ENCODE assay signal across 9 mouse cellular contexts in the genomic region with DNA sequence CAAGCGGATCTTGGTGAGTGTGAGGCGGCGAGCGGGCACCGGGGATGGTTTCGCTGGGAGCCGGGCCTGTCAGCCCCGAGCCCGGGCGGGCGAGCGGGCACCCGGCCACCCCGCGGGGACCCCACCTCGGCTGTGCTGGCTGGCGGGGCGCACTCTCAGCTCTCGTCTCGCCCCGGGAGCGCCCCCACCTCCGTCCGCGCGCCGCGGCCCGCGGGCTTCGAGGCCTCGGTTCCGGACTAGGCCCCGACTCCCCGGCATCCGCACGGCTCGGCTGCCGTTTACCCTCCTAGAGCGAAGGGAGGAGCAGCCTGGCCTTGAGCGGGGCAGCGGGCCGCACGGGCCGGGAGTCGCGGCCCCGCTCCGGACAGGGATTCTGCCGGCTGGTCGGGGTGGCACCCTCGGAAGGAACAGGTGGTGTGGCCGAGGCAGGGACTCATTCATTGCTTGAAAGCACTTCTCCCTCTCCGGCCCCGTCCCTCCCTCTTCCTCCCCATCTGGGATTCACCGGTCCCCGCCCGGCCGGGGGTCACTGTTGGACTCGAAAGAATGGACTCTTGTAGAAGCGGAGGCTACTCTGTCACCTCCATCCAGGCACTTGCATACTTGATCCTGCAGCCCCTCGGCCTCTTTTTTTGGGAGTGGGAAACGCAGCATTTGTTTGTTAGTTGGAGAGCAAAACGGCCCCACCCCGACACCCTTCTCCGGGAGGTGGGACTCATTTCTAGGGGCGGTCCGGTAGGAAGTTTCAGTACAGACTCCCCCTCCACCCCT. TPM values are rescaled to one million over a fixed set of nuclear protein-coding genes. Genes with fewer than 3 reads are reported as not detected.
DNase-seq lines count a peak whose midpoint lies in the region; ATAC-seq and TF ChIP-seq lines count a peak whose summit lies in the region.
"Had no signal": no experiment of that assay in that cellular context is flagged by ENCODE, and none has a peak within 500 bp of the region (broad histone marks: within the 10 kb centered on the region; RNA-seq: fewer than 3 reads in every experiment).

No protein-coding gene starts in this region.

- TF ChIP-seq CTCF in MEL (IDR thresholded peaks at IDR 0.05 in 2 of 3, conservative IDR thresholded peaks at IDR 0.05 in 1 of 3; ENCODE audit: control insufficient read depth in 1 of 3, insufficient read depth in 1 of 3, low read depth in 2 of 3, low read length in 3 of 3, poor library complexity in 1 of 3, severe bottlenecking in 1 of 3), result no peak; a peak in 1 of 6 replicates
- no peak for TF ChIP-seq CTCF in brain, embryonic 14.5 days (IDR thresholded peaks at IDR 0.05; ENCODE audit: borderline replicate concordance, extremely low read depth, insufficient read depth, insufficient read length)

- H3K27me3 ChIP-seq in MEL (ENCODE audit: control insufficient read depth in 1 of 2, insufficient read depth in 2 of 2, low read length in 2 of 2), result no peaks in the 10 kb centered on the region
- no peaks in the 10 kb centered on the region for H3K27me3 ChIP-seq in forebrain, embryonic 13.5 days

- peak overlapping the region; percentile 97 for H3K9ac ChIP-seq in MEL (ENCODE audit: control insufficient read depth, low read depth, low read length, poor library complexity, severe bottlenecking)
- peak overlapping the region; percentile 98 for H3K9ac ChIP-seq in forebrain, embryonic 13.5 days

- peak overlapping the region; percentile 90 for H3K27ac ChIP-seq in MEL (ENCODE audit: control insufficient read depth, low read depth, low read length)
- H3K27ac ChIP-seq in forebrain, embryonic 13.5 days, result peak overlapping the region; percentile 91

- intact Hi-C loops in heart, postnatal 10 days (cut with DNase I), result no loop called here

- peak; percentile 68 for DNase-seq in MEL (ENCODE audit: low read depth, low spot score)
- DNase-seq in brain, embryonic 14.5 days (ENCODE audit: low read depth), result peak; percentile 49
- peak; percentile 62 to 71 for DNase-seq in heart, postnatal 10 days
- DNase-seq in layer of hippocampus, adult 18-20 months (ENCODE audit: low spot score in 2 of 2), result peak; percentile 16 to 28
- DNase-seq in lung, postnatal 14 days, result peak; percentile 51
- DNase-seq in retina, embryonic 14.5 days (ENCODE audit: low spot score), result peak; percentile 58
- peak; percentile 28 to 44 for DNase-seq in urinary bladder, postnatal 36 days (ENCODE audit: low spot score in 2 of 2)

- H3K36me3 ChIP-seq in MEL (ENCODE audit: control insufficient read depth in 1 of 2, insufficient read depth in 2 of 2, low read length in 2 of 2), result peaks cover 7 to 38% of the 10 kb centered on the region in 2 experiments
- H3K36me3 ChIP-seq in forebrain, embryonic 13.5 days (ENCODE audit: poor library complexity, severe bottlenecking), result no peaks in the 10 kb centered on the region

- TF ChIP-seq EP300 in MEL (IDR thresholded peaks at IDR 0.05; ENCODE audit: low read depth in 1 of 2, low read length in 2 of 2), result no peak

- peak overlapping the region; percentile 87 for H3K4me2 ChIP-seq in forebrain, embryonic 13.5 days

- TF ChIP-seq POLR2A in MEL (IDR thresholded peaks at IDR 0.05; ENCODE audit: control insufficient read depth in 1 of 2, insufficient read depth in 1 of 2, low read depth in 1 of 2, low read length in 2 of 2, poor library complexity in 1 of 2), result no peak; a peak in 1 of 4 replicates
- no peak for TF ChIP-seq POLR2A in brain, embryonic 14.5 days (IDR thresholded peaks at IDR 0.05; ENCODE audit: borderline replicate concordance, extremely low read depth, insufficient read depth, insufficient read length, poor library complexity, severe bottlenecking)

- no peak for TF ChIP-seq RAD21 in MEL (IDR thresholded peaks at IDR 0.05; ENCODE audit: low read depth, low read length)

- no peaks in the 10 kb centered on the region for H3K9me3 ChIP-seq in MEL (replicated peaks; ENCODE audit: insufficient read depth, low read length)
- H3K9me3 ChIP-seq in forebrain, embryonic 13.5 days (replicated peaks), result no peaks in the 10 kb centered on the region

- H3K4me1 ChIP-seq in MEL (ENCODE audit: control insufficient read depth in 1 of 2, insufficient read depth in 2 of 2, low read length in 2 of 2), result peaks cover 16 to 21% of the 10 kb centered on the region in 2 experiments
- peaks cover 33% of the 10 kb centered on the region for H3K4me1 ChIP-seq in forebrain, embryonic 13.5 days

- peak overlapping the region; percentile 74 to 88 for H3K4me3 ChIP-seq in MEL (ENCODE audit: control insufficient read depth in 1 of 2, insufficient read depth in 1 of 2, low read depth in 2 of 2, low read length in 2 of 2)
- H3K4me3 ChIP-seq in forebrain, embryonic 13.5 days, result peak overlapping the region; percentile 100

- WGBS in forebrain, embryonic 13.5 days, result 0% methylated on average over 60 of the region's 68 CpGs

- peak; percentile 72 for ATAC-seq in forebrain, embryonic 13.5 days

- H3K79me2 ChIP-seq in MEL (ENCODE audit: control insufficient read depth, insufficient read depth, low read length, poor library complexity), result peaks cover 58% of the 10 kb centered on the region

TF ChIP-seq in MEL, 35 proteins besides CTCF, POLR2A, EP300 and RAD21 (continues in another document):
- no peak for TF ChIP-seq ETS1 (IDR thresholded peaks at IDR 0.05; ENCODE audit: low read depth, low read length)
- TF ChIP-seq RCOR1 (IDR thresholded peaks at IDR 0.05; ENCODE audit: low read depth, low read length), result no peak
- no peak for TF ChIP-seq JUND (IDR thresholded peaks at IDR 0.05; ENCODE audit: low read depth, low read length)
- no peak for TF ChIP-seq USF1 (IDR thresholded peaks at IDR 0.05; ENCODE audit: low read depth, low read length)
- TF ChIP-seq POLR2AphosphoS5 (IDR thresholded peaks at IDR 0.05; ENCODE audit: borderline replicate concordance, low read depth, low read length), result no peak
- no peak for TF ChIP-seq TAL1 (IDR thresholded peaks at IDR 0.05; ENCODE audit: low read length)
- no peak for TF ChIP-seq NRF1 (IDR thresholded peaks at IDR 0.05; ENCODE audit: insufficient read depth, low read depth, low read length, poor library complexity, severe bottlenecking)
- TF ChIP-seq MEF2A (IDR thresholded peaks at IDR 0.05; ENCODE audit: extremely low read depth, insufficient replicate concordance, low read depth, low read length, poor library complexity, severe bottlenecking), result no peak
- no peak for TF ChIP-seq POLR2AphosphoS2 (IDR thresholded peaks at IDR 0.05; ENCODE audit: low read length)
- TF ChIP-seq GABPA (IDR thresholded peaks at IDR 0.05; ENCODE audit: low read depth, low read length), result no peak
- TF ChIP-seq UBTF (IDR thresholded peaks at IDR 0.05; ENCODE audit: borderline replicate concordance, insufficient read depth, low read depth, low read length), result 0 out of 2 replicates have a peak, but pooled peaks have one; percentile 36
- no peak for TF ChIP-seq MXI1 (IDR thresholded peaks at IDR 0.05; ENCODE audit: low read depth, low read length)
- no peak; the same call in 1 of the 2 replicates for TF ChIP-seq MYC (IDR thresholded peaks at IDR 0.05; ENCODE audit: low read depth, low read length)
- no peak for TF ChIP-seq HCFC1 (IDR thresholded peaks at IDR 0.05; ENCODE audit: low read depth, low read length)
- no peak; the same call in 1 of the 2 replicates for TF ChIP-seq SIN3A (IDR thresholded peaks at IDR 0.05; ENCODE audit: low read length)
- no peak for TF ChIP-seq GATA1 (IDR thresholded peaks at IDR 0.05; ENCODE audit: low read depth, low read length)
- TF ChIP-seq TBP (IDR thresholded peaks at IDR 0.05; ENCODE audit: low read depth, low read length), result peak; percentile 7; the same call in 1 of the 2 replicates
- no peak for TF ChIP-seq CHD2 (IDR thresholded peaks at IDR 0.05; ENCODE audit: low read length)
- no peak for TF ChIP-seq BHLHE40 (IDR thresholded peaks at IDR 0.05; ENCODE audit: borderline replicate concordance, low read depth, low read length)
- TF ChIP-seq ZNF384 (IDR thresholded peaks at IDR 0.05; ENCODE audit: low read depth, low read length), result no peak
- TF ChIP-seq E2F4 (IDR thresholded peaks at IDR 0.05; ENCODE audit: borderline replicate concordance, low read depth, low read length), result no peak
- TF ChIP-seq MYB (IDR thresholded peaks at IDR 0.05; ENCODE audit: low read depth, low read length), result no peak
- peak; percentile 37; the same call in 1 of the 2 replicates for TF ChIP-seq MAZ (IDR thresholded peaks at IDR 0.05; ENCODE audit: low read depth, low read length)
- TF ChIP-seq ZMIZ1 (IDR thresholded peaks at IDR 0.05; ENCODE audit: low read depth, low read length), result no peak
- no peak for TF ChIP-seq USF2 (IDR thresholded peaks at IDR 0.05; ENCODE audit: borderline replicate concordance in 1 of 2, insufficient read depth in 1 of 2, low read depth in 1 of 2, low read length in 2 of 2)
- TF ChIP-seq NELFE (IDR thresholded peaks at IDR 0.05; ENCODE audit: low read depth, low read length), result no peak
- TF ChIP-seq ZKSCAN1 (IDR thresholded peaks at IDR 0.05; ENCODE audit: low read depth, low read length), result no peak
- TF ChIP-seq MAFK (IDR thresholded peaks at IDR 0.05; ENCODE audit: borderline replicate concordance, low read depth, low read length), result no peak

RNA-seq across cellular contexts. Expression of gene Naa15, which starts 1.6 kb away (rescaled TPM):
- 36.6 and 43.4 TPM in 2 replicates for total RNA-seq in MEL (2012; rRNA removed)
- 100 to 1,000 TPM in 1 of 2 experiments, 10 to 100 TPM in 1; 61.6 to 558 TPM for polyA plus RNA-seq in MEL (2012; ENCODE audit: insufficient read depth in 1 of 2, insufficient read length in 2 of 2, low read depth in 1 of 2, low replicate concordance in 2 of 2, missing spikeins in 1 of 2)
- 25.0 and 31.7 TPM in 2 replicates for polyA plus RNA-seq in brain, embryonic 14.5 days (2012; rRNA removed)
- polyA plus RNA-seq in forebrain, embryonic 13.5 days (2015; fragmentation: Nextera tagmentation; extraction: Ambion mirVana), result 59.8 and 60.5 TPM in 2 replicates
- total RNA-seq in heart, postnatal 10 days (2021), result 10 to 100 TPM; 48.4 to 48.6 TPM
- 10 to 100 TPM; 50.9 to 60.0 TPM for total RNA-seq in layer of hippocampus, adult 18-20 months (2021)

RNA-seq across cellular contexts. Expression of gene Ndufc1, which starts 7.8 kb away (rescaled TPM):
- total RNA-seq in MEL (2012; rRNA removed), result 207 and 214 TPM in 2 replicates
- 100 to 1,000 TPM in 1 of 2 experiments, not detected in 1; 115 TPM for polyA plus RNA-seq in MEL (2012; ENCODE audit: insufficient read depth in 1 of 2, insufficient read length in 2 of 2, low read depth in 1 of 2, low replicate concordance in 2 of 2, missing spikeins in 1 of 2)
- polyA plus RNA-seq in brain, embryonic 14.5 days (2012; rRNA removed), result 349 and 402 TPM in 2 replicates
- 798 and 924 TPM in 2 replicates for polyA plus RNA-seq in forebrain, embryonic 13.5 days (2015; fragmentation: Nextera tagmentation; extraction: Ambion mirVana)
- 1,000 to 10,000 TPM; 1,294 to 1,362 TPM for total RNA-seq in heart, postnatal 10 days (2021)
- 100 to 1,000 TPM; 288 to 339 TPM for total RNA-seq in layer of hippocampus, adult 18-20 months (2021)

RNA-seq across cellular contexts. Expression of gene Mgarp, which starts 20.0 kb away (rescaled TPM):
- total RNA-seq in MEL (2012; rRNA removed), result 0.65 and 2.0 TPM in 2 replicates
- polyA plus RNA-seq in MEL (2012; ENCODE audit: insufficient read depth in 1 of 2, insufficient read length in 2 of 2, low read depth in 1 of 2, low replicate concordance in 2 of 2, missing spikeins in 1 of 2), result 1 to 10 TPM in 1 of 2 experiments, not detected in 1; 5.2 TPM
- 1.2 and 1.7 TPM in 2 replicates for polyA plus RNA-seq in brain, embryonic 14.5 days (2012; rRNA removed)
- 1.5 and 2.2 TPM in 2 replicates for polyA plus RNA-seq in forebrain, embryonic 13.5 days (2015; fragmentation: Nextera tagmentation; extraction: Ambion mirVana)
- total RNA-seq in heart, postnatal 10 days (2021), result under 1 TPM; 0.42 to 0.48 TPM
- total RNA-seq in layer of hippocampus, adult 18-20 months (2021), result not detected
- total RNA-seq: left cerebral cortex, adult 18-20 months had no signal

Comparison
In these comparisons a context has a peak if more than half of its experiments do, and no peak if none do; other contexts are left out.
1. Peak in every context shown above with its lines: DNase-seq, ATAC-seq, H3K4me3 ChIP-seq and H3K27ac ChIP-seq.